Mouse (Mus musculus) 3T3-L1 (cell line): ENCODE results near the gene Rasgrp3.
"Not testable (repeated sequence)": the region's sequence is repeated elsewhere in the genome, so short reads cannot be mapped to it uniquely, and the experiment has no call there.

Experiments
- DNase-seq: peaks from one replicate; pipeline ENCODE4 v3.0.0-alpha.2; 2015; ENCODE audit warnings: low read depth, low spot score

Gene Rasgrp3

GRCm38 (mm10) chr17:75435599-75435998 is at the start of gene Rasgrp3:
Gene Rasgrp3, plus strand, starts transcription at chr17:75435896.
- no peak for DNase-seq

DNA sequence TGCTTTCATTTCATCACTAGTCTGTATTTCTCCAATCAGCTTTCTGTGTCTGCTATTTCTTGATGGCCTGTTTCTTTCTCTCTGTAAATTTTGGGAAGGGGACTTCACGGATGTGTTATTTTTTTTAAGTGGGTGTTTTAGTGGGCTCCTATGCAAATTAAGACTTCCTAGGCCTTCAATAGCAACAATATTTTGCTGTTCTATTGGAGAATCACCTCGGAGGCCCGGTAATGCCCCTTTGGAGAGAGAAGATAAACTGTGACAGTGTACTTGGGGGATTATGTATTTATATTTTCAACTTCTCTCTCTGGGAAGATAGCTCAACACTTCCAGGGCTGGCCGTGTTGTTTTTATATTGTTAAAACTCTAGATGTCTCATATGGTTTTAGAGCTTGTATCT is 47.3 kb upstream of the Rasgrp3 start:
- DNase-seq = peak; percentile 16

DNA sequence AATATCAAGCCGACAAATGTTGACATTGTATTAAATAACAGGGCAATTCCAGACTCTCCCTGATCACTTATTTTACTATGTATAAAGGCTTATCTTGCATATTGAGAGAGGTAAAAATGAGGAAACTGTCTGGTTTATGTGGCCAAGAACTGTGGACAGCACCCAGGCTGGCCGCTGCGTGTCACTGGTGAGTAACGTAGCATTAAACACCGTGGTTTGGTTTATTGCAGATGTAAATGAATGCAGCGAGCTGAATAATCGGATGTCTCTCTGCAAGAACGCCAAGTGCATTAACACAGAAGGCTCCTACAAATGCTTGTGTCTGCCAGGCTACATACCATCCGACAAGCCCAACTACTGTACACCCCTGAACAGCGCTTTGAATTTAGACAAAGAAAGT is 45.6 kb upstream of the Rasgrp3 start:
- DNase-seq = no peak

- no peak for DNase-seq
These were observed 44.1 kb upstream of the Rasgrp3 start for GRCm38 (mm10) chr17:75391429-75392192.

DNA sequence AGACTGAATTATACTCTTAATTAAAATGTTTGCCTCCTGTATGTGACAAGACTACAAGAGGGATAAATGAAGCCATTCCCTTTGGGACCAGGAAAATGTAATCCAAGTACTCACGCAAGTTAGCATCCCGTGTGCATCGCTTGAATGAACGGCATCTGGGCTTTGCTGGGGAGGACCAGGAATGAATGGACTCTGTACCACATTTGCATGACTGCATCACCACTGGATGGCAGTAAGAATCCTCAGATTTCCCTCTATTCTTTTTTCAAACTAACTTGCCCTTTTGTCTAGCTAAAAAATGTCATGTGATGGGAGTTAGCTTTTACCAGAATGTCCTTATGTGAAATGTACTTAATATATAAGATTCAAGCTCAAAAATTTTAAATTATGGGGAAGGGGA is 29.3 kb upstream of the Rasgrp3 start:
- DNase-seq = peak; percentile 61

- DNase-seq = peak; percentile 12
These were observed 18.8 kb upstream of the Rasgrp3 start for GRCm38 (mm10) chr17:75416861-75417260.

DNA sequence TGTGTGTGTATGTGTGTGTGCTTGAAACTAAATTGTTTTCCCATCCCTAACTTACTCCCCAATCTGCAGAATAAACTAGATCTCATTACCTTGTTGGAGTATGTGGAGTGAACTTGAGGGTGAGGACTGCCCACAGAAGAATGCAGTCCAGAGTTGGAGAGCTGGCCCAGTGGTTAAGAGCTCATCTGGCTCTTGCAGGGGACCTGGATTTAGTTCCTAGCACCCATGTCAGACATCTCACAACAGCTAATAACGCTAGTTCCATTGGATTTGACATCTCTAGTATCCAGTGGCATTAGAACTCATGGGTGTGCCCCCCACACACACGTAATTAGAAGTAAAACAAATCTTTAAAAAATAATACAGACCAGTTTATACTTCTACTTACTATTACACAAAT is 1.5 kb upstream of the Rasgrp3 start:
- no peak for DNase-seq

DNA sequence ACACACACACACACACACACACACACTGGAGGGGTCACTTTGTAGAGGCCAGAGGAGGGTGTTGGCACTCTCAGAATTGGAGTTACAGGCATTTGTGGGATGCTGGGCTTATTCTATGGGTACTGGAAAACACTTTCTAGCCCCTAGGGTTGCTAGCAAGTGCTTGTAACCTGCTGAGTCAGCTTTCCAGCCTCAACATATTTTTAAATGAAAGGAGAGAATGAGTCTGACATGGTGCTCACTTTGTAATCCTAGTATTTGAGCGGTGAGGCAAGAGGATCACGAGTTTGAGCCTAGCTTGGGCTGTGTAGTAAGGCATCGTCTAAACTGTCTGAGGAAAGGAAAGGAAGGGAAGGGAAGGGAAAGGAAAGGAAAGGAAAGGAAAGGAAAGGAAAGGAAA is 825 bp upstream of the Rasgrp3 start:
- no peak for DNase-seq

DNA sequence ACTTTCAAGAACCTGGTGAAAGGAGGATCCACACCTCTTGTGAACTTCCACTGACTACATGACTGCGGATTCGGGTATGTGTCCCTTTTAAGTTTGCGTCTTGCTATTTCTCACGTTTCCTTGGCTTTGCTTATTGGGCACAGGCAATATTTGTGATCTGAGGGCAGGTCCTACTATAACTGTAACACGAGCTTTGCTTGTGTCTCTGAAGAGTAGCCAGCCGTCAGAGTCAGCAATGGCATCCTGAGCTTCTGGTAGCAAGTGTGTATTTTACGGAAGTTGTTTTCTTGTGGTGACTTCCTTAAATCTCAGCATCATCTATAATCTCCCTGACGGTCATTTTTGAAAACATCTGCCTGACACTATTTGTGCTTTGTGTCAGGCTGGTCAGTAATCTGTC is 399 bp downstream of the Rasgrp3 start:
- DNase-seq = no peak

DNA sequence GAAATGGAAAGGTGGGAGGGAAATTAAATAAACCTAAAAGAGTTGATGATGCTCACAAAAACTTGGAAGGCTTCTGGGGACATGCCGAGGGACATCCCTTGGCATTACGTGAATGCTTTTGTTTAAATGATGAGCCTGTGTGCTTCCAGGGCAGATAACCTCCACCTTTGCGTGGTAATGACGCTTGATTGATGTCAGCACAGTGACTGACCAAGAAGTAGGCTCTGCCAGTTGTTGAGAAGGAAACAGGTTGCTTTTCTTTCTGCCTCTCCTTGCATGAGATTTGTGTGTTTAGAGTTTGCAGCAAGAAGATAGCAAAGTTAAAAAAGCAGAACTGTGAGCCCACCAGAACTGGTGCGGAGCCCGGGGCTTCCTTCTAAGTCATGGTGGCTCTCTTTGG is 1.1 kb downstream of the Rasgrp3 start:
- no peak for DNase-seq

- no peak for DNase-seq
These were observed 1.6 kb downstream of the Rasgrp3 start for GRCm38 (mm10) chr17:75437239-75437750.

GRCm38 (mm10) chr17:75438162-75438561 is 2.5 kb downstream of the Rasgrp3 start:
- no peak for DNase-seq

DNA sequence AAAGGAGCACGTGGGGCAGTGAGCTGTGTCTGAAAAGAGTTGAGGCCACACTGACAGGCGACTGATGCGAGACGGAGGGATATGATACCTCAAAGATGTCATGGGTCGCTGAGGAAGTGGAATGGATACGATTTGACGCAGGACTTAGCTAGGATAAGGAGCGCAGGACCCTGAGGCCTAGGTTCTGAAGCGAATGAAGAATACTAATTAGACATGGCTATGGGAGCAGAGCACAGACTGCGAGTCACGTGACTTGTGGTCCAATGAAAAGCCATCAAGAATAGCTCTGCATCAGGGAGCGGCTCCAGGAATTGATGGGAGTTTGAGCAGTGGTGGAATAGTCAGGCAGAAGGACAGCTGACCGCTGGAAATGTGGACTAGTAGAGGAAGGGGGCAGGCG is 3.4 kb downstream of the Rasgrp3 start:
- DNase-seq = no peak

DNA sequence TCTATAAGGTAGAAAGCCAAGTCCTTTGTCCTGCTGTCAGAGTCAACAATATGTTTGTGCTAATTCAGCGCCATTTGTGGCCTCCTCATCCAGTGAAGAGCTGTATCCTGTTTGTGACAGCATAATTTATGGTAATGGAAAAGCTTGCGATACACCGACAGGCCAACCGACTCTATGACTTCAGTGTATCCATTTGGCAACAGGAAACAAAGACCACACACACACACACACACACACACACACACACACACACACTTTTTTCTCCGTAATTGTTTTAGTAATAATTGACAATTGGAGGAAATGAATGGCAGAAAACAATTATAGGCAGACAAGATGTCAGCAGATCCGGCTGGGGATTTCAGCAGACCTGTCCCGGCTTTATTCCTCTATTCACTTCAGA is 4.9 kb downstream of the Rasgrp3 start:
- DNase-seq = no peak

GRCm38 (mm10) chr17:75441260-75441830 is 5.6 kb downstream of the Rasgrp3 start:
- no peak for DNase-seq

DNA sequence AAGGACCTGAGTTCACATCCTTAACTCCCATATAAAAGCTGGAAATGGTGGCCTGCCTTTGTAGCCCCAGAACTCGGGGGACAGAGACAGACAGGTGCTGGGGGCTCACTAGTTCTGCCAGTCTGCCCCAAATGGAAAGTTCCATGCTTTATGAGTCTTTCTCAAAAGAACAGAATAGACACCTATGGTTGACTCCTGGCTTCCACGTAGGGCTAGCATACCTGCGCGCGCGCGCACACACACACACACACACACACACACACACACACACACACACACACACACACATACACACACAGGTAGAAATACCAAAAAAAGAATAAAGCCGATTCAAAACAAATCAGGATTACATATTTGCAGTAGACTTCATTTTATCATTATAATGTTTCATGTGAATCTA is 6.7 kb downstream of the Rasgrp3 start:
- no peak for DNase-seq

- no peak for DNase-seq
These were observed 7.4 kb downstream of the Rasgrp3 start for GRCm38 (mm10) chr17:75443064-75443621.

DNA sequence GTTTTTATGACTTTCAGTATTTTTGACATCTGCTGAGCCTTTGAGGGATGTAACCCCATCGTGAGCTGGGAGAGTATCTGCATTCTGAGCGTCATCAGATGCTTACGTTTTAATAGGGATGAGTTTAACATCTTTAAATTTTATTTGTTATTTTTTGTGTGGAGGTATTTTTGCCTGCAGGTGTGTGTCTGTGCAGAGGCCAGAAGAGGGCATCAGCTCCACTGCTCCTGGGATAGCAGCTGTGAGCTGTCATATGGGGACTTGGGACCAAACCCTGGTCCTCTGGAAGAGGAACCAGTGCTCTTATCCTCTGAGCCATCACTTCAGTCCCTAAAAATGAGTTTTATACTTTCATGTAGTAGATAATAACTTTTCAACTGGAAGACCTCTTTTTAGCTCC is 12.6 kb downstream of the Rasgrp3 start:
- no peak for DNase-seq

- DNase-seq = no peak
These were observed 13.3 kb downstream of the Rasgrp3 start for GRCm38 (mm10) chr17:75449022-75449421.

DNA sequence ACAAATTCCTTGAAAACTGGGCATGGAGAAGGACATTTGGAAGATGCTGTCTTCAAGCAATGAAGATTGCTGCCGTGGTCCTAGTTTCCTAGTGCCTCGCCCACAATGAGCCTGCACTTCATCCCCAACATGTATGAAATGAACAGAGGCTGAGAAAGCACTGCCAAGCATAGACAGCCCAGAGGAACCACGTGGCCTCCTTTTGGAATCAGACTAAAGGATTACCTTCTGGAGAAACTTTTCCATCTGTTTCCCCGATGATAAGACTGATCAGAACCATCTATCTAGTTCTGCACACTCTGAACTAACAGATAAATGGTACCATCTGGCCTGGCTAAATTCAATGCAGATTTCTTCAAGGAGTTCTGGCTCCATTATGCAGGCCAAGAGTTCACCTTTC is 16.6 kb downstream of the Rasgrp3 start:
- DNase-seq = no peak

DNA sequence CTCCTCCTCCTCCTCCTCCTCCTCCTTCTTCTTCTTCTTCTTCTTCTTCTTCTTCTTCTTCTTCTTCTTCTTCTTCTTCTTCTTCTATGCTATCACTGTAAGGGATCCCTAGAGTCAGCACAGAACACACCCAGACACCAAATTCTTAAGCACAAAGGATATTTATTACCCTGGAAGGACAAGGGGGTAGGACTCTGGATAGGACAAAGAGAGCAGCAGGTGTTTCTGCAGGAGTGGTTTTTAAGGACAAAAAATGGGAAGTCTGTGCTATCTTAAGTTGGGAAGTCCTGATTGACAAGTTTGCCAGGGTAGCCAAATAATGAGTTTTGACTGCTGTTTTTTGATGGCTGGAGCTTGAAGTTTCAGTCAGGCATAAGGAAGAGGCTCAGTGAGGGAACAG is 17.9 kb downstream of the Rasgrp3 start:
- no peak for DNase-seq

- DNase-seq = not testable (repeated sequence)
These were observed 20.4 kb downstream of the Rasgrp3 start for GRCm38 (mm10) chr17:75456096-75456495.

GRCm38 (mm10) chr17:75460621-75461020 is 24.9 kb downstream of the Rasgrp3 start:
- DNase-seq = no peak
